Mouse (Mus musculus) erythroblast, embryonic 14.5 days (primary cell): ENCODE data around the gene Irf1. TPM values are rescaled to one million over a fixed set of nuclear protein-coding genes. Genes with fewer than 3 reads are reported as not detected.

Source experiments
- H3K27me3 ChIP-seq: 2 replicates; pipeline ENCODE4 v1.6.1; 2012; ENCODE audit warnings: inconsistent platforms; ENCODE audit not compliant: control insufficient read depth
- H3K36me3 ChIP-seq: 2 replicates; pipeline ENCODE4 v1.6.1; 2012; ENCODE audit warnings: mild to moderate bottlenecking, inconsistent platforms; ENCODE audit not compliant: control insufficient read depth
- H3K4me1 ChIP-seq: 2 replicates; pipeline ENCODE4 v1.6.1; 2012; ENCODE audit warnings: inconsistent platforms; ENCODE audit not compliant: control insufficient read depth
- H3K4me3 ChIP-seq: replicated peaks from 2 replicates; pipeline ENCODE3; 2012; ENCODE audit warnings: moderate library complexity, mild to moderate bottlenecking, inconsistent platforms
- H3K9me3 ChIP-seq: 2 replicates; pipeline ENCODE4 v1.6.1; 2012; ENCODE audit warnings: low read length, inconsistent platforms, mixed read lengths; ENCODE audit not compliant: control insufficient read depth
- GATA1 ChIP-seq: IDR thresholded peaks from 2 replicates; pipeline ENCODE4 v1.6.1; 2012; ENCODE audit warnings: low read length, inconsistent platforms, mixed read lengths
- TAL1 ChIP-seq: IDR thresholded peaks from 3 replicates; pipeline ENCODE4 v1.6.1; 2012; ENCODE audit warnings: low read length, inconsistent platforms, mixed read lengths
- polyA plus RNA-seq: library from polyadenylated mRNA; stranded (reverse); fragments of >175 nt; gene quantifications from 2 replicates; pipeline ENCODE4 v1.2.3, GENCODE M21; 2012

Gene Irf1
- polyA plus RNA-seq = 0.01 and 0.04 TPM in 2 replicates

GRCm38 (mm10) chr11:53769760-53770124 lies at the start of gene Irf1:
Irf1 (plus strand) TSS chr11:53770014.
- Histone ChIP-seq H3K27me3 (peaks cover 53% of the 10 kb centered on the region), H3K4me1 (peaks cover 13% of the 10 kb centered on the region), H3K9me3 (no peaks in the 10 kb centered on the region), H3K4me3 (peak within 1 kb of the TSS; percentile 61), H3K36me3 (peaks cover 9% of the 10 kb centered on the region; the same call in 1 of the 2 replicates)
- no peak for TF ChIP-seq TAL1
- TF ChIP-seq GATA1 = no peak

GRCm38 (mm10) chr11:53720715-53721114 lies 49.1 kb upstream of the Irf1 start, which contains the start of gene Il5:
Il5 (plus strand) TSS chr11:53720794.
- Histone ChIP-seq H3K27me3 (no peaks in the 10 kb centered on the region; the same call in 1 of the 2 replicates), H3K4me1 (no peaks in the 10 kb centered on the region), H3K9me3 (no peaks in the 10 kb centered on the region), H3K36me3 (no peaks in the 10 kb centered on the region), H3K4me3 (no peak within 1 kb of the TSS)
- TF ChIP-seq GATA1 (no peak), TAL1 (no peak)

GRCm38 (mm10) chr11:53731457-53731856 lies 38.4 kb upstream of the Irf1 start:
- H3K9me3 ChIP-seq = no peaks in the 10 kb centered on the region
- no peak overlapping the region for H3K4me3 ChIP-seq
- no peaks in the 10 kb centered on the region for H3K27me3 ChIP-seq
- TF ChIP-seq GATA1 = no peak
- TF ChIP-seq TAL1 = no peak
- H3K4me1 ChIP-seq = peaks cover 7% of the 10 kb centered on the region
- H3K36me3 ChIP-seq = no peaks in the 10 kb centered on the region

- H3K4me1 ChIP-seq = peaks cover 12% of the 10 kb centered on the region
- no peaks in the 10 kb centered on the region for H3K9me3 ChIP-seq
- no peaks in the 10 kb centered on the region for H3K27me3 ChIP-seq
- TF ChIP-seq TAL1 (no peak), GATA1 (no peak)
- H3K4me3 ChIP-seq = no peak overlapping the region
- H3K36me3 ChIP-seq = no peaks in the 10 kb centered on the region
Observed at GRCm38 (mm10) chr11:53732244-53732643, 37.6 kb upstream of the Irf1 start.

- Histone ChIP-seq H3K9me3 (no peaks in the 10 kb centered on the region), H3K4me3 (no peak overlapping the region), H3K4me1 (peaks cover 14% of the 10 kb centered on the region), H3K27me3 (no peaks in the 10 kb centered on the region), H3K36me3 (no peaks in the 10 kb centered on the region)
- no peak for TF ChIP-seq TAL1
- TF ChIP-seq GATA1 = no peak
Observed at GRCm38 (mm10) chr11:53733824-53734223, 36.0 kb upstream of the Irf1 start.

- Histone ChIP-seq H3K27me3 (no peaks in the 10 kb centered on the region), H3K36me3 (no peaks in the 10 kb centered on the region), H3K4me1 (peaks cover 14% of the 10 kb centered on the region), H3K4me3 (no peak overlapping the region), H3K9me3 (no peaks in the 10 kb centered on the region)
- no peak for TF ChIP-seq TAL1
- TF ChIP-seq GATA1 = no peak
Observed at GRCm38 (mm10) chr11:53734431-53734830, 35.4 kb upstream of the Irf1 start.

GRCm38 (mm10) chr11:53734970-53735681 lies 34.7 kb upstream of the Irf1 start:
- TF ChIP-seq TAL1 (no peak), GATA1 (no peak)
- H3K9me3 ChIP-seq = no peaks in the 10 kb centered on the region
- H3K4me1 ChIP-seq = peaks cover 14% of the 10 kb centered on the region
- H3K27me3 ChIP-seq = no peaks in the 10 kb centered on the region
- peak overlapping the region; percentile 38 for H3K4me3 ChIP-seq
- H3K36me3 ChIP-seq = no peaks in the 10 kb centered on the region

GRCm38 (mm10) chr11:53735682-53736245 lies 34.0 kb upstream of the Irf1 start:
- peaks cover 14% of the 10 kb centered on the region for H3K4me1 ChIP-seq
- TF ChIP-seq TAL1 (no peak), GATA1 (no peak)
- H3K27me3 ChIP-seq = no peaks in the 10 kb centered on the region
- H3K4me3 ChIP-seq = peak overlapping the region; percentile 38
- H3K9me3 ChIP-seq = no peaks in the 10 kb centered on the region
- no peaks in the 10 kb centered on the region for H3K36me3 ChIP-seq

GRCm38 (mm10) chr11:53736771-53737572 lies 32.8 kb upstream of the Irf1 start:
- Histone ChIP-seq H3K36me3 (no peaks in the 10 kb centered on the region), H3K27me3 (no peaks in the 10 kb centered on the region), H3K9me3 (no peaks in the 10 kb centered on the region), H3K4me1 (peaks cover 14% of the 10 kb centered on the region), H3K4me3 (no peak overlapping the region)
- TF ChIP-seq GATA1 = no peak
